Mouse (Mus musculus): ENCODE data around the gene Surf4. TPM values are rescaled to one million over a fixed set of nuclear protein-coding genes. Genes with fewer than 3 reads are reported as not detected.
A peak's percentile ranks its signal among the peaks of the same experiment; 100 is the strongest.

Surf4 gene
- polyA plus RNA-seq, 1 experiment: 172 TPM

GRCm38 (mm10) chr2:26960756-26961155 is 27.0 kb upstream of the Surf4 start:
- Histone ChIP-seq H3K27me3 (ENCODE audit: control insufficient read depth, insufficient read depth, low read length) (no peaks in the 10 kb centered on the region), H3K36me3 (ENCODE audit: control insufficient read depth, insufficient read depth, low read length) (no peaks in the 10 kb centered on the region; the same call in none of the 2 replicates), H3K4me3 (ENCODE audit: control insufficient read depth, low read depth, low read length) (no peak overlapping the region), H3K4me1 (ENCODE audit: control insufficient read depth, insufficient read depth, low read length) (peaks cover 5% of the 10 kb centered on the region), H3K27ac (ENCODE audit: control insufficient read depth, insufficient read depth, low read depth, low read length) (no peak overlapping the region)
- TF ChIP-seq CTCF (IDR thresholded peaks at IDR 0.05; ENCODE audit: control insufficient read depth, insufficient read depth, insufficient replicate concordance, low read depth, low read length): peak; percentile 7; the same call in 1 of the 2 replicates
- TF ChIP-seq POLR2A (IDR thresholded peaks at IDR 0.05; ENCODE audit: control insufficient read depth, low read depth, low read length): no peak

GRCm38 (mm10) chr2:26957488-26957859 is 23.7 kb upstream of the Surf4 start:
- Histone ChIP-seq H3K27ac (ENCODE audit: control insufficient read depth, insufficient read depth, low read depth, low read length) (no peak overlapping the region), H3K4me1 (ENCODE audit: control insufficient read depth, insufficient read depth, low read length) (no peaks in the 10 kb centered on the region), H3K36me3 (ENCODE audit: control insufficient read depth, insufficient read depth, low read length) (no peaks in the 10 kb centered on the region; the same call in none of the 2 replicates), H3K27me3 (ENCODE audit: control insufficient read depth, insufficient read depth, low read length) (no peaks in the 10 kb centered on the region), H3K4me3 (ENCODE audit: control insufficient read depth, low read depth, low read length) (no peak overlapping the region)
- TF ChIP-seq CTCF (IDR thresholded peaks at IDR 0.05; ENCODE audit: control insufficient read depth, insufficient read depth, insufficient replicate concordance, low read depth, low read length): no peak

- no peaks in the 10 kb centered on the region for H3K4me1 ChIP-seq (ENCODE audit: control insufficient read depth, insufficient read depth, low read length)
- H3K27ac ChIP-seq (ENCODE audit: control insufficient read depth, insufficient read depth, low read depth, low read length): no peak overlapping the region
- no peaks in the 10 kb centered on the region; the same call in none of the 2 replicates for H3K36me3 ChIP-seq (ENCODE audit: control insufficient read depth, insufficient read depth, low read length)
- no peak for TF ChIP-seq POLR2A (IDR thresholded peaks at IDR 0.05; ENCODE audit: control insufficient read depth, low read depth, low read length)
- TF ChIP-seq CTCF (IDR thresholded peaks at IDR 0.05; ENCODE audit: control insufficient read depth, insufficient read depth, insufficient replicate concordance, low read depth, low read length): no peak
- H3K27me3 ChIP-seq (ENCODE audit: control insufficient read depth, insufficient read depth, low read length): no peaks in the 10 kb centered on the region
- no peak overlapping the region for H3K4me3 ChIP-seq (ENCODE audit: control insufficient read depth, low read depth, low read length)
These were observed 23.2 kb upstream of the Surf4 start for GRCm38 (mm10) chr2:26956811-26957487.

GRCm38 (mm10) chr2:26954735-26955395 is 21.1 kb upstream of the Surf4 start:
- TF ChIP-seq CTCF (IDR thresholded peaks at IDR 0.05; ENCODE audit: control insufficient read depth, insufficient read depth, insufficient replicate concordance, low read depth, low read length) (no peak), POLR2A (IDR thresholded peaks at IDR 0.05; ENCODE audit: control insufficient read depth, low read depth, low read length) (no peak)
- no peak overlapping the region for H3K27ac ChIP-seq (ENCODE audit: control insufficient read depth, insufficient read depth, low read depth, low read length)
- no peaks in the 10 kb centered on the region for H3K4me1 ChIP-seq (ENCODE audit: control insufficient read depth, insufficient read depth, low read length)
- H3K4me3 ChIP-seq (ENCODE audit: control insufficient read depth, low read depth, low read length): no peak overlapping the region
- H3K27me3 ChIP-seq (ENCODE audit: control insufficient read depth, insufficient read depth, low read length): no peaks in the 10 kb centered on the region
- no peaks in the 10 kb centered on the region; the same call in none of the 2 replicates for H3K36me3 ChIP-seq (ENCODE audit: control insufficient read depth, insufficient read depth, low read length)

- H3K27ac ChIP-seq (ENCODE audit: control insufficient read depth, insufficient read depth, low read depth, low read length): no peak overlapping the region
- H3K36me3 ChIP-seq (ENCODE audit: control insufficient read depth, insufficient read depth, low read length): no peaks in the 10 kb centered on the region; the same call in none of the 2 replicates
- TF ChIP-seq POLR2A (IDR thresholded peaks at IDR 0.05; ENCODE audit: control insufficient read depth, low read depth, low read length): no peak
- no peak for TF ChIP-seq CTCF (IDR thresholded peaks at IDR 0.05; ENCODE audit: control insufficient read depth, insufficient read depth, insufficient replicate concordance, low read depth, low read length)
These were observed 19.1 kb upstream of the Surf4 start for GRCm38 (mm10) chr2:26952866-26953265.

GRCm38 (mm10) chr2:26952193-26952592 is 18.5 kb upstream of the Surf4 start:
- H3K4me3 ChIP-seq (ENCODE audit: control insufficient read depth, low read depth, low read length): no peak overlapping the region
- TF ChIP-seq POLR2A (IDR thresholded peaks at IDR 0.05; ENCODE audit: control insufficient read depth, low read depth, low read length): no peak
- no peak for TF ChIP-seq CTCF (IDR thresholded peaks at IDR 0.05; ENCODE audit: control insufficient read depth, insufficient read depth, insufficient replicate concordance, low read depth, low read length)
- H3K27ac ChIP-seq (ENCODE audit: control insufficient read depth, insufficient read depth, low read depth, low read length): no peak overlapping the region
- no peaks in the 10 kb centered on the region for H3K4me1 ChIP-seq (ENCODE audit: control insufficient read depth, insufficient read depth, low read length)
- no peaks in the 10 kb centered on the region; the same call in 1 of the 2 replicates for H3K36me3 ChIP-seq (ENCODE audit: control insufficient read depth, insufficient read depth, low read length)
- no peaks in the 10 kb centered on the region for H3K27me3 ChIP-seq (ENCODE audit: control insufficient read depth, insufficient read depth, low read length)

More at GRCm38 (mm10) chr2:26952866-26953265, 19.1 kb upstream of the Surf4 start:
- H3K4me3 ChIP-seq (ENCODE audit: control insufficient read depth, low read depth, low read length): no peak overlapping the region
- no peaks in the 10 kb centered on the region for H3K4me1 ChIP-seq (ENCODE audit: control insufficient read depth, insufficient read depth, low read length)
- no peaks in the 10 kb centered on the region for H3K27me3 ChIP-seq (ENCODE audit: control insufficient read depth, insufficient read depth, low read length)

- Histone ChIP-seq H3K36me3 (ENCODE audit: control insufficient read depth, insufficient read depth, low read length) (no peaks in the 10 kb centered on the region; the same call in 1 of the 2 replicates), H3K27me3 (ENCODE audit: control insufficient read depth, insufficient read depth, low read length) (no peaks in the 10 kb centered on the region), H3K4me3 (ENCODE audit: control insufficient read depth, low read depth, low read length) (no peak overlapping the region), H3K4me1 (ENCODE audit: control insufficient read depth, insufficient read depth, low read length) (no peaks in the 10 kb centered on the region), H3K27ac (ENCODE audit: control insufficient read depth, insufficient read depth, low read depth, low read length) (no peak overlapping the region)
- TF ChIP-seq CTCF (IDR thresholded peaks at IDR 0.05; ENCODE audit: control insufficient read depth, insufficient read depth, insufficient replicate concordance, low read depth, low read length): no peak
- TF ChIP-seq POLR2A (IDR thresholded peaks at IDR 0.05; ENCODE audit: control insufficient read depth, low read depth, low read length): no peak
These were observed 17.7 kb upstream of the Surf4 start for GRCm38 (mm10) chr2:26951346-26951905.
